Mouse (Mus musculus) intestine, embryonic 14.5 days (tissue): ENCODE measurements at regions not wholly inside any gene's neighbourhood (a gene's known extent, or its start where the extent isn't known, plus 50 kb on each side); places are given as distances from the start of the nearest gene placed in this dataset.

ENCODE experiments used
- ATAC-seq: fragments of 200-750 bp; cut with Nextera tagmentation; replicated peaks from 2 replicates; pipeline ENCODE4 v1.8.0; 2017; ENCODE audit warnings: low read depth, moderate number of reproducible peaks, moderate TSS enrichment, moderate library complexity; ENCODE audit not compliant: low FRiP score, low TSS enrichment
- DNase-seq: peaks from one replicate; pipeline ENCODE4 v3.0.0-alpha.2; 2018; ENCODE audit warnings: low spot score
- H3K27ac ChIP-seq: fragments of 300-500 bp; sonication (generic); 2 replicates; pipeline ENCODE4 v1.5.1; 2014; ENCODE audit warnings: low read depth, mild to moderate bottlenecking, control low read depth
- H3K27me3 ChIP-seq: fragments of 300-500 bp; sonication (generic); replicated peaks from 2 replicates; pipeline ENCODE4 v1.6.1; 2014; ENCODE audit warnings: low read length, control low read depth; ENCODE audit not compliant: control insufficient read depth, insufficient read depth
- H3K36me3 ChIP-seq: fragments of 300-500 bp; sonication (generic); 2 replicates; pipeline ENCODE4 v1.6.1; 2014; ENCODE audit warnings: low read length, control low read depth; ENCODE audit not compliant: control insufficient read depth, insufficient read depth
- H3K4me1 ChIP-seq: fragments of 300-500 bp; sonication (generic); replicated peaks from 2 replicates; pipeline ENCODE4 v1.6.1; 2014; ENCODE audit warnings: low read length, control low read depth, mixed read lengths; ENCODE audit not compliant: control insufficient read depth, insufficient read depth
- H3K4me2 ChIP-seq: fragments of 300-500 bp; sonication (generic); 2 replicates; pipeline ENCODE4 v1.6.1; 2014; ENCODE audit warnings: low read length
- H3K4me3 ChIP-seq: fragments of 300-500 bp; sonication (generic); 2 replicates; pipeline ENCODE4 v1.5.1; 2014; ENCODE audit warnings: low read depth, low read length, control low read depth, mixed read lengths
- H3K9ac ChIP-seq: fragments of 300-500 bp; sonication (generic); 2 replicates; pipeline ENCODE4 v1.6.1; 2014; ENCODE audit warnings: mild to moderate bottlenecking, low read length
- H3K9me3 ChIP-seq: fragments of 300-500 bp; sonication (generic); 2 replicates; pipeline ENCODE4 v1.6.1; 2016; ENCODE audit warnings: low read length, control low read depth; ENCODE audit not compliant: control insufficient read depth
- WGBS: fragments of 180-500 bp; shearing (Covaris S2); extraction: QIAGEN DNeasy Blood & Tissue Kit; methylation state at CpG from one replicate; pipeline ENCODE4 v1.1.7; 2014; 5-methylcytosine and 5-hydroxymethylcytosine counted together

GRCm38 (mm10) chr7:74693049-74693448 is 138.5 kb upstream of the Slco3a1 start:
- no peaks in the 10 kb centered on the region for H3K27me3 ChIP-seq
- ATAC-seq (no peak), DNase-seq (no peak)
- no peak overlapping the region for H3K27ac ChIP-seq
- no peak overlapping the region for H3K9ac ChIP-seq
- no peak overlapping the region for H3K4me2 ChIP-seq
- H3K4me1 ChIP-seq = 0 out of 2 replicates have a peak, but pooled peaks cover 2% of the 10 kb centered on the region
- WGBS = 78% methylated on average over 3 of the region's 3 CpGs
- no peaks in the 10 kb centered on the region for H3K9me3 ChIP-seq
- H3K36me3 ChIP-seq = no peaks in the 10 kb centered on the region
- H3K4me3 ChIP-seq = no peak overlapping the region

DNA sequence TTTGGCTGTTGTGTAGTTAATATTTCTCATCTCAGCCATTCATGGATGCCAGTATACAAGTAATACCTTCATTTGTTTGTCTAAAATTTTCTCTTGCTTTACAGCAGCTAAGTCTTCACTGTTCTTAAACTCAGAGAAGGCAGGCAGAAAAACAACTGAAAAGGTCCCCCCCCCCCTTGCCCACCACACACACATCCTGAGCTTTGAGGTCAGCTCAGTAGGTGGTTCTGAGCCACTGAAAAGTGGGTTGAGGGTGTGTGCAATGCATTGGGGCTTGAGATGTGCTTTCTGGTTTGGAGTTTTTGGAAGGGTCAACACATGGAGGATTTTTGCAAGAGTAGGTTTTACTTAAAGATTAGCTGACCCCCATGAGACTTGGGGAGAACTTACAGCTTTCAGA is 136.1 kb upstream of the Slco3a1 start:
- Histone ChIP-seq H3K27me3 (no peaks in the 10 kb centered on the region), H3K27ac (no peak overlapping the region), H3K9me3 (no peaks in the 10 kb centered on the region), H3K36me3 (no peaks in the 10 kb centered on the region), H3K4me3 (no peak overlapping the region), H3K4me1 (0 out of 2 replicates have a peak, but pooled peaks cover 2% of the 10 kb centered on the region), H3K4me2 (no peak overlapping the region), H3K9ac (no peak overlapping the region)
- DNase-seq (no peak), ATAC-seq (no peak)

- no peak for DNase-seq
- 53% methylated on average over 7 of the region's 7 CpGs for WGBS
- Histone ChIP-seq H3K4me1 (0 out of 2 replicates have a peak, but pooled peaks cover 2% of the 10 kb centered on the region), H3K36me3 (no peaks in the 10 kb centered on the region), H3K27ac (no peak overlapping the region), H3K9me3 (no peaks in the 10 kb centered on the region), H3K9ac (no peak overlapping the region), H3K4me3 (no peak overlapping the region), H3K27me3 (no peaks in the 10 kb centered on the region), H3K4me2 (no peak overlapping the region)
- ATAC-seq = no peak
These were observed 133.6 kb upstream of the Slco3a1 start for GRCm38 (mm10) chr7:74688116-74688702.

DNA sequence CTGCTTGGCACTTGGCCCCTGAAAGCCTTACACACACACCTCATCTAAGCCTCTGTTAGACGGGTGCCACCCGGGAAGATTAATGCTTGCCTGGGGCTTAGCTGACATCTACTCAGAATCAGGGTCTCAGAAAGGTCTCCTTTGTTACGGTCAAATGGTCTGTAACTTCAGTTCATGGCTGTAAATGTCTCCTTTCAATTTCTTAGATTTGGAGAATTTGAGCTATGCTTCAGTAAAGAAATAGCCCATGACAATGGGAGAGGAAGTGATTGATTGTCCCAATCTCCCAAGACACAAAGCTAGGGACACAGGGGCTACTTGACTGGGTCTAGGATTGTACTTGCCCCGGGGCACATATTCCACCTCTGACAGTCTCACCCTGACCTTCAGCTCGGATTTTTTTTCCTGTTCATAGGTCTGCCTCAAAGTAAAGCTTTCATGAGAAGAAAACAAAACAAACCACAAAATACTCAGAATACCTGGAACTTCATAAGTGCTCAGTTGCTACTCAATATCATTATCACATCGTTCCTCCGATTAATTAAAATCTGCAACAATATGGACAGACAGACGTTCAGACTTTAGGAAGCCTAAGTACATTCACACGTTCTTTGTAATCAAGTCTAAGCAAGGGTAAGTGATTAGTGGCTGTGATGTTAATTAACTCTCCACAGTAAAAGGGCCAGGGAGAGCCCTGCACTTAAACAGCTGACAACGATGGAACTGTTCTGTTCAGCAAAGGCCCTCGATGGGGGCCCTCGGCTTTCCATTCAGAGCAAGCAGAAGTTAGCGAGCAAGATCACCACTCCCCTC is 132.9 kb upstream of the Slco3a1 start:
- no peak overlapping the region for H3K27ac ChIP-seq
- no peak overlapping the region for H3K4me3 ChIP-seq
- ATAC-seq (no peak), DNase-seq (no peak)
- H3K4me1 ChIP-seq = 0 out of 2 replicates have a peak, but pooled peaks cover 2% of the 10 kb centered on the region
- no peak overlapping the region for H3K9ac ChIP-seq
- no peak overlapping the region for H3K4me2 ChIP-seq
- H3K9me3 ChIP-seq = no peaks in the 10 kb centered on the region
- WGBS = 66% methylated on average over 13 of the region's 13 CpGs
- H3K36me3 ChIP-seq = no peaks in the 10 kb centered on the region
- H3K27me3 ChIP-seq = no peaks in the 10 kb centered on the region

DNA sequence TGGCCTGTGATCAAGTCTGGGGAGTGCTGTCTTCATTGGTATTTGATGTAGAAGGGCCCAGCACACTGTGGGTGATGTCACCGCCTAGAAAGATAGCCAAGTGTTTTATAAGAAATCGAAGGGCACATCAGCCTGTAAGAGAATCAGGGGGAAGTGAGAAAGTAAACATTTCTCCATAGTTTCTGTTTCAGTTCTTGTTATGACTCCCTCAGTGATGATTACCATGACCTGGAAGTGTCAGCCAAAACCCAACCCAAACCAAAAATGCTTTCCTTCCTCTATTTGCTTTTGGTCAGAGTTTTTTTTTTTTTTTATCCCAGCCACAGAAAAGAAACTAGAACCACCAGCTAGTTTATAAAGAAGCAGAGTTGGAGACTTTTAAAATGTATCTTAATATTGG is 129.4 kb upstream of the Slco3a1 start:
- Histone ChIP-seq H3K27ac (no peak overlapping the region), H3K4me3 (no peak overlapping the region), H3K9me3 (no peaks in the 10 kb centered on the region), H3K36me3 (no peaks in the 10 kb centered on the region), H3K9ac (no peak overlapping the region), H3K4me2 (no peak overlapping the region), H3K27me3 (no peaks in the 10 kb centered on the region), H3K4me1 (0 out of 2 replicates have a peak, but pooled peaks cover 2% of the 10 kb centered on the region)
- WGBS = 54% methylated on average over 2 of the region's 2 CpGs
- no peak for ATAC-seq
- no peak for DNase-seq

GRCm38 (mm10) chr7:74673626-74674295 is 119.2 kb upstream of the Slco3a1 start:
- DNase-seq (no peak), ATAC-seq (no peak)
- Histone ChIP-seq H3K4me3 (no peak overlapping the region), H3K36me3 (no peaks in the 10 kb centered on the region), H3K27me3 (no peaks in the 10 kb centered on the region), H3K27ac (no peak overlapping the region), H3K4me1 (no peaks in the 10 kb centered on the region), H3K9ac (no peak overlapping the region), H3K4me2 (no peak overlapping the region), H3K9me3 (no peaks in the 10 kb centered on the region)
- 82% methylated on average over 4 of the region's 4 CpGs for WGBS

DNA sequence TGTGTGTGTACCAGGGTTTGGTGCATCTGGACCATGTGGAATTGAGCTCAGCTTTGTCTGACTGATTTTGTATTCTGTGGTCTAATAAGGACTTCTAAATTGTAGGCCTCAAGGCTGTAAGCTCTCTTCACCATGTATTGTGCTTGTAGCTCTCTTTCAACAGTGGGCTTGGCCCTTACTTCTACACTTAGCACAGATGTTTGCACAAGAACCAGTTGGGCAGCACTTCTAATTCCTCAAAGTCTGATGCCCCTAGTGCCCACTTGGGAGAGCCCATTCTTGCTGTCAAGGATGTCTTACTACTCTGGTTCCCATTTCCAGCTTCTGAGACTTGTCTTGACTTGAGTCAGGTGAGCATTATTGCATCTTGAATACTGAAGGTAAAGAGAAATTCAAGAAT is 114.5 kb upstream of the Slco3a1 start:
- no peaks in the 10 kb centered on the region for H3K36me3 ChIP-seq
- H3K4me2 ChIP-seq = no peak overlapping the region
- ATAC-seq (no peak), DNase-seq (no peak)
- no peaks in the 10 kb centered on the region for H3K4me1 ChIP-seq
- no peaks in the 10 kb centered on the region for H3K27me3 ChIP-seq
- no peak overlapping the region for H3K9ac ChIP-seq
- H3K4me3 ChIP-seq = no peak overlapping the region
- H3K9me3 ChIP-seq = no peaks in the 10 kb centered on the region
- no peak overlapping the region for H3K27ac ChIP-seq

DNA sequence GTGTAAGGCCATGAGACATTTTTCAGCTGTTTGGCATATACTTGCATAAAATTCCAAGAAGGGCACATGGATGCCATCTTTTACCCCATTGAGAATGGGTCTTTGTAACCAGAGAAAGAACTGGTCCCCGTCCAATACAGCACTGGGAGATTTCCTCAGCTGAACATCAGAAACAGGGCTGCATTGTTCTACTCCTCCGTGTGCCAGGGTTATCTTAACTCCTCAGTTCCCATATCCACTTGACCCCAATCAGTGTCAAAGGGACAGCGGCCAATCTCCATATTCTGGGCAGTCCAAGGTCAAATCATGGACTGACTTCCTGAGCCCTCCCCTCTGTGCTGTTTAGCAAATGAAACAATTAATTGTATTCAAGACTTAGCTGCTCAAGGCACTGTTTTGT is 112.5 kb upstream of the Slco3a1 start:
- Histone ChIP-seq H3K9me3 (no peaks in the 10 kb centered on the region), H3K27ac (no peak overlapping the region), H3K4me1 (no peaks in the 10 kb centered on the region), H3K4me3 (no peak overlapping the region), H3K9ac (no peak overlapping the region), H3K27me3 (no peaks in the 10 kb centered on the region), H3K36me3 (no peaks in the 10 kb centered on the region), H3K4me2 (no peak overlapping the region)
- no peak for DNase-seq
- no peak for ATAC-seq
- 69% methylated on average over 3 of the region's 3 CpGs for WGBS
